Mouse (Mus musculus): Measurements from ENCODE around the gene Srd5a3. TPM values are rescaled to one million over a fixed set of nuclear protein-coding genes. Genes with fewer than 3 reads are reported as not detected.

Gene Srd5a3
- polyA plus RNA-seq, 1 experiment from 2014 or later, result 19.8 TPM

GRCm38 (mm10) chr5:76161491-76161890 lies 21.4 kb downstream of the Srd5a3 start:
- Histone ChIP-seq H3K27me3 (ENCODE audit: control insufficient read depth, insufficient read depth, low read length) (no peaks in the 10 kb centered on the region), H3K9ac (ENCODE audit: low read length) (no peak overlapping the region), H3K36me3 (ENCODE audit: control insufficient read depth, insufficient read depth, low read length) (no peaks in the 10 kb centered on the region), H3K4me1 (ENCODE audit: control insufficient read depth, insufficient read depth, low read length) (no peaks in the 10 kb centered on the region), H3K9me3 (ENCODE audit: control insufficient read depth, low read length) (no peaks in the 10 kb centered on the region), H3K4me3 (ENCODE audit: low read depth, low read length) (no peak overlapping the region), H3K4me2 (ENCODE audit: low read depth) (no peak overlapping the region), H3K27ac (ENCODE audit: low read depth, low read length) (no peak overlapping the region)
- DNase-seq (ENCODE audit: low spot score) (no peak), ATAC-seq (ENCODE audit: insufficient read depth, low FRiP score, low TSS enrichment) (no peak)
- 81% methylated on average over 6 of the region's 6 CpGs for WGBS

GRCm38 (mm10) chr5:76162926-76163325 lies 22.9 kb downstream of the Srd5a3 start:
- H3K4me3 ChIP-seq (ENCODE audit: low read depth, low read length), result no peak overlapping the region
- no peaks in the 10 kb centered on the region for H3K4me1 ChIP-seq (ENCODE audit: control insufficient read depth, insufficient read depth, low read length)
- ATAC-seq (ENCODE audit: insufficient read depth, low FRiP score, low TSS enrichment) (no peak), DNase-seq (ENCODE audit: low spot score) (no peak)
- no peak overlapping the region for H3K27ac ChIP-seq (ENCODE audit: low read depth, low read length)
- no peaks in the 10 kb centered on the region for H3K36me3 ChIP-seq (ENCODE audit: control insufficient read depth, insufficient read depth, low read length)
- no peaks in the 10 kb centered on the region for H3K9me3 ChIP-seq (ENCODE audit: control insufficient read depth, low read length)
- no peaks in the 10 kb centered on the region for H3K27me3 ChIP-seq (ENCODE audit: control insufficient read depth, insufficient read depth, low read length)
- no peak overlapping the region for H3K9ac ChIP-seq (ENCODE audit: low read length)
- no peak overlapping the region for H3K4me2 ChIP-seq (ENCODE audit: low read depth)
- 88% methylated on average over 5 of the region's 5 CpGs for WGBS

DNA sequence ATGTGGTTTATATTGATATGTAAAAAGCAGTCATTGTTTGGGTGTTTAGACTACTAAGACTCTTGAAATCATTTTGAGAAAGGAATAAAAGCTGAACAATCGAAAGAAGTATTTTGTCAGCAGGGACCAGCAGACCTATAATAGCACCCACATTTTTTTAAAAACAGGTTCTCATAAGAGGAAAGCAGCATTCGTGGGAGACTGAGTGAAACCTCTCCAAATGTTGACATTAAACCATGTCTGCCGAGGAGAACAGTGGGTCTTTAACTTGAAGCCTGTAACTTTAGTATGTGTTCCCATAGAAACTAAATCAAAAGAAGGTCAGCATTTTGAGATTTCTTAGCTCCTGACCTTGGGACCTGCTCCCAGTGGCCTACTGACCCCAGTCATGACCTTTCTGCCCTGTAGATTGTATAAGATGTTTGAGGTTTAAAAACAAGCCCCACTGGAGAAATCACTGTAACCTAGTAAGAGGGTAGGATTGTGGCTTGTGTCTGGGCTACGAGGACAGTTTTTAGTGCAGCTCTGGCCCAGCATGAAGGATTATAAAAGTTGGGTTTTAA lies 23.8 kb downstream of the Srd5a3 start:
- H3K9me3 ChIP-seq (ENCODE audit: control insufficient read depth, low read length), result no peaks in the 10 kb centered on the region
- H3K36me3 ChIP-seq (ENCODE audit: control insufficient read depth, insufficient read depth, low read length), result no peaks in the 10 kb centered on the region
- H3K4me3 ChIP-seq (ENCODE audit: low read depth, low read length), result no peak overlapping the region
- H3K4me2 ChIP-seq (ENCODE audit: low read depth), result no peak overlapping the region
- no peaks in the 10 kb centered on the region for H3K4me1 ChIP-seq (ENCODE audit: control insufficient read depth, insufficient read depth, low read length)
- ATAC-seq (ENCODE audit: insufficient read depth, low FRiP score, low TSS enrichment) (no peak), DNase-seq (ENCODE audit: low spot score) (no peak)
- H3K27ac ChIP-seq (ENCODE audit: low read depth, low read length), result no peak overlapping the region
- H3K27me3 ChIP-seq (ENCODE audit: control insufficient read depth, insufficient read depth, low read length), result no peaks in the 10 kb centered on the region
- 47% methylated on average over 4 of the region's 4 CpGs for WGBS
- H3K9ac ChIP-seq (ENCODE audit: low read length), result no peak overlapping the region

DNA sequence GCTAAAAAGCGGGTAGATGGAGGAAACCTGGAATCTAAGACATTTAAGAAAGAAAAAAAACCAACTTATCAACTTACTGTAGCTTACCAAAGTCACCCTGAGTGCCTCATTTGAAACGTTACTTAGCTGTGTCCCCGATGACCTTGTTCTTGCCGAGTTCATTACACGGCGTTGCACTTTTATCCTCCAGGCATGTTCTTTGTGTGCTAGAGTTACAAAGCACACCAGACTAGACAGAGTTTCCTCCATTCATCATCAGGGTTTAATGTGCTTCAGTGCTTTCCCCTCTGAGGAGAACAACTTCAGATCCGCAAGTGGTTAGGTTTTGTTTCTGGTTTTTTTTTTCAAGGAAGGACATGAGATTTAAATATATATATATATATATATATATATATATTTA lies 24.8 kb downstream of the Srd5a3 start:
- H3K4me2 ChIP-seq (ENCODE audit: low read depth), result no peak overlapping the region
- H3K27ac ChIP-seq (ENCODE audit: low read depth, low read length), result no peak overlapping the region
- H3K9me3 ChIP-seq (ENCODE audit: control insufficient read depth, low read length), result no peaks in the 10 kb centered on the region
- H3K9ac ChIP-seq (ENCODE audit: low read length), result no peak overlapping the region
- no peaks in the 10 kb centered on the region for H3K4me1 ChIP-seq (ENCODE audit: control insufficient read depth, insufficient read depth, low read length)
- no peak overlapping the region for H3K4me3 ChIP-seq (ENCODE audit: low read depth, low read length)
- 61% methylated on average over 7 of the region's 7 CpGs for WGBS
- no peaks in the 10 kb centered on the region for H3K36me3 ChIP-seq (ENCODE audit: control insufficient read depth, insufficient read depth, low read length)
- ATAC-seq (ENCODE audit: insufficient read depth, low FRiP score, low TSS enrichment) (no peak), DNase-seq (ENCODE audit: low spot score) (no peak)
- no peaks in the 10 kb centered on the region for H3K27me3 ChIP-seq (ENCODE audit: control insufficient read depth, insufficient read depth, low read length)

GRCm38 (mm10) chr5:76170522-76170921 lies 30.5 kb downstream of the Srd5a3 start:
- DNase-seq (ENCODE audit: low spot score), result no peak
- Histone ChIP-seq H3K36me3 (ENCODE audit: control insufficient read depth, insufficient read depth, low read length) (no peaks in the 10 kb centered on the region), H3K27me3 (ENCODE audit: control insufficient read depth, insufficient read depth, low read length) (no peaks in the 10 kb centered on the region), H3K27ac (ENCODE audit: low read depth, low read length) (no peak overlapping the region), H3K9me3 (ENCODE audit: control insufficient read depth, low read length) (no peaks in the 10 kb centered on the region), H3K4me1 (ENCODE audit: control insufficient read depth, insufficient read depth, low read length) (no peaks in the 10 kb centered on the region), H3K4me2 (ENCODE audit: low read depth) (no peak overlapping the region), H3K9ac (ENCODE audit: low read length) (no peak overlapping the region), H3K4me3 (ENCODE audit: low read depth, low read length) (no peak overlapping the region)
- ATAC-seq (ENCODE audit: insufficient read depth, low FRiP score, low TSS enrichment), result no peak
- 79% methylated on average over 4 of the region's 4 CpGs for WGBS

DNA sequence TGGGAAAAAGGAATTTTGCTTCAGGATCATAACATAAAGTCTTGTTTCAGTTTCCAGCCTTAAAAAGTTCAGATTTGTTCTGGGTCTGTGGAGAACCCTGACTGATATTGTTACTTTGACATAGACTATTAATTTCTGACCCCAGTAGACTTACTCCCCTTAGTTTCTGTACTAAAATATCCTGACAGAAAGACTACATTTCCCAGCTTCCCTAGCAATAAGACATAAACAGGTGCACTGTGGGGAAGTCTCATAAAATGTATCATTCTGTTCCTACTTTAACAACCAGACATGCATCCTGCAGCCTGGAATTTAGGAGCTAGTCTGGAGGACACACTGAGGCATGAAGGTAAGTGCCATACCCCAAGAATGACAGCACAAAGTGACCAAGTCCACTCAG lies 31.0 kb downstream of the Srd5a3 start:
- Histone ChIP-seq H3K4me2 (ENCODE audit: low read depth) (no peak overlapping the region), H3K27me3 (ENCODE audit: control insufficient read depth, insufficient read depth, low read length) (no peaks in the 10 kb centered on the region), H3K27ac (ENCODE audit: low read depth, low read length) (no peak overlapping the region), H3K9ac (ENCODE audit: low read length) (no peak overlapping the region), H3K4me1 (ENCODE audit: control insufficient read depth, insufficient read depth, low read length) (no peaks in the 10 kb centered on the region), H3K9me3 (ENCODE audit: control insufficient read depth, low read length) (no peaks in the 10 kb centered on the region), H3K36me3 (ENCODE audit: control insufficient read depth, insufficient read depth, low read length) (no peaks in the 10 kb centered on the region), H3K4me3 (ENCODE audit: low read depth, low read length) (no peak overlapping the region)
- DNase-seq (ENCODE audit: low spot score) (no peak), ATAC-seq (ENCODE audit: insufficient read depth, low FRiP score, low TSS enrichment) (no peak)

DNA sequence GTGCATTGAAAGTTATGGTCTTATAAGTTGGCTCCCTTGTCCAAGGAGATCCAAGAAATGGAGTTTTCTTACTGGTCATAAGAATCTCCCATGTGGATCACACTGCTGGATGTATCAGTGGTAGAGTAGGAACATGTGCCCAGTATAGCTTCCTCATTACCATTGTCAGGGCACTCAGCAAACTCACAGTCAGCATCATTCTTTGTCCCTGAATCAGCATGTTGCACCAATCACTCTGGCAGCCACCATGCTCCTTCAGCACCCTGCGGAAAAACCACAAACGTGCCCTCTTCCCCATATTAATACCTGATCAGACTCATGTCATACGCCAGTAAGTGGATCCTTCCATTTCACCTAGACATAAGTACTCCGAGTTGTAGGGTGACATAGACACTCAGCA lies 35.0 kb downstream of the Srd5a3 start:
- WGBS, result 93% methylated on average over 4 of the region's 4 CpGs
- Histone ChIP-seq H3K9ac (ENCODE audit: low read length) (no peak overlapping the region), H3K4me3 (ENCODE audit: low read depth, low read length) (no peak overlapping the region), H3K9me3 (ENCODE audit: control insufficient read depth, low read length) (no peaks in the 10 kb centered on the region), H3K27ac (ENCODE audit: low read depth, low read length) (no peak overlapping the region), H3K27me3 (ENCODE audit: control insufficient read depth, insufficient read depth, low read length) (no peaks in the 10 kb centered on the region), H3K36me3 (ENCODE audit: control insufficient read depth, insufficient read depth, low read length) (no peaks in the 10 kb centered on the region), H3K4me2 (ENCODE audit: low read depth) (no peak overlapping the region), H3K4me1 (ENCODE audit: control insufficient read depth, insufficient read depth, low read length) (no peaks in the 10 kb centered on the region)
- ATAC-seq (ENCODE audit: insufficient read depth, low FRiP score, low TSS enrichment), result no peak
- no peak for DNase-seq (ENCODE audit: low spot score)

GRCm38 (mm10) chr5:76176411-76176810 lies 36.3 kb downstream of the Srd5a3 start:
- Histone ChIP-seq H3K4me3 (ENCODE audit: low read depth, low read length) (no peak overlapping the region), H3K4me1 (ENCODE audit: control insufficient read depth, insufficient read depth, low read length) (no peaks in the 10 kb centered on the region), H3K9ac (ENCODE audit: low read length) (no peak overlapping the region), H3K27me3 (ENCODE audit: control insufficient read depth, insufficient read depth, low read length) (no peaks in the 10 kb centered on the region), H3K4me2 (ENCODE audit: low read depth) (no peak overlapping the region), H3K27ac (ENCODE audit: low read depth, low read length) (no peak overlapping the region), H3K9me3 (ENCODE audit: control insufficient read depth, low read length) (no peaks in the 10 kb centered on the region), H3K36me3 (ENCODE audit: control insufficient read depth, insufficient read depth, low read length) (no peaks in the 10 kb centered on the region)
- ATAC-seq (ENCODE audit: insufficient read depth, low FRiP score, low TSS enrichment), result no peak
- DNase-seq (ENCODE audit: low spot score), result no peak
- WGBS, result 41% methylated on average over 3 of the region's 3 CpGs

- Histone ChIP-seq H3K9me3 (ENCODE audit: control insufficient read depth, low read length) (no peaks in the 10 kb centered on the region), H3K4me1 (ENCODE audit: control insufficient read depth, insufficient read depth, low read length) (no peaks in the 10 kb centered on the region), H3K9ac (ENCODE audit: low read length) (no peak overlapping the region), H3K4me3 (ENCODE audit: low read depth, low read length) (no peak overlapping the region), H3K27me3 (ENCODE audit: control insufficient read depth, insufficient read depth, low read length) (no peaks in the 10 kb centered on the region), H3K4me2 (ENCODE audit: low read depth) (no peak overlapping the region), H3K27ac (ENCODE audit: low read depth, low read length) (no peak overlapping the region), H3K36me3 (ENCODE audit: control insufficient read depth, insufficient read depth, low read length) (no peaks in the 10 kb centered on the region)
- ATAC-seq (ENCODE audit: insufficient read depth, low FRiP score, low TSS enrichment), result no peak
- WGBS, result 67% methylated on average over 11 of the region's 11 CpGs
- DNase-seq (ENCODE audit: low spot score), result no peak
Measured at GRCm38 (mm10) chr5:76176841-76177240, 36.8 kb downstream of the Srd5a3 start.

Measured in neural tube, embryonic 11.5 days (tissue).